Mouse (Mus musculus) stomach, embryonic 16.5 days (tissue): ENCODE measurements at regions not wholly inside any gene's neighbourhood (a gene's known extent, or its start where the extent isn't known, plus 50 kb on each side); places are given as distances from the start of the nearest gene placed in this dataset.
A peak's percentile ranks its signal among the peaks of the same experiment; 100 is the strongest.

Source experiments
- ATAC-seq: fragments of 200-750 bp; cut with Nextera tagmentation; 2 replicates; pipeline ENCODE4 v1.8.0; 2017; ENCODE audit warnings: moderate number of reproducible peaks, moderate TSS enrichment; ENCODE audit not compliant: insufficient read depth, low FRiP score
- H3K27ac ChIP-seq: fragments of 300-500 bp; sonication (generic); 2 replicates; pipeline ENCODE4 v1.5.1; 2014; ENCODE audit warnings: low read length
- H3K27me3 ChIP-seq: fragments of 300-500 bp; sonication (generic); 2 replicates; pipeline ENCODE4 v1.6.1; 2014; ENCODE audit warnings: low read length, control low read depth, mixed read lengths; ENCODE audit not compliant: control insufficient read depth, insufficient read depth
- H3K36me3 ChIP-seq: fragments of 300-500 bp; sonication (generic); 2 replicates; pipeline ENCODE4 v1.6.1; 2014; ENCODE audit warnings: low read length; ENCODE audit not compliant: control insufficient read depth, insufficient read depth
- H3K4me1 ChIP-seq: fragments of 300-500 bp; sonication (generic); 2 replicates; pipeline ENCODE4 v1.6.1; 2014; ENCODE audit warnings: low read length, control low read depth, mixed read lengths; ENCODE audit not compliant: control insufficient read depth, insufficient read depth
- H3K4me2 ChIP-seq: fragments of 300-500 bp; sonication (generic); 2 replicates; pipeline ENCODE4 v1.6.1; 2014; ENCODE audit warnings: low read depth, low read length, mixed read lengths
- H3K4me3 ChIP-seq: fragments of 300-500 bp; sonication (generic); replicated peaks from 2 replicates; pipeline ENCODE4 v1.5.1; 2014; ENCODE audit warnings: mild to moderate bottlenecking, low read length
- H3K9ac ChIP-seq: fragments of 300-500 bp; sonication (generic); 2 replicates; pipeline ENCODE4 v1.6.1; 2014; ENCODE audit warnings: low read length
- H3K9me3 ChIP-seq: fragments of 300-500 bp; sonication (generic); replicated peaks from 2 replicates; pipeline ENCODE4 v1.6.1; 2016; ENCODE audit warnings: low read length, control low read depth; ENCODE audit not compliant: control insufficient read depth
- WGBS: fragments of 180-500 bp; shearing (Covaris S2); extraction: QIAGEN DNeasy Blood & Tissue Kit; methylation state at CpG from one replicate; pipeline ENCODE4 v1.1.7; 2014; 5-methylcytosine and 5-hydroxymethylcytosine counted together

GRCm38 (mm10) chr13:35501351-35502146 is 158.1 kb upstream of the Cdyl start:
- Histone ChIP-seq H3K4me1 (peaks cover 6% of the 10 kb centered on the region; the same call in 1 of the 2 replicates), H3K4me3 (no peak overlapping the region), H3K4me2 (no peak overlapping the region), H3K27ac (peak overlapping the region; percentile 13; the same call in 1 of the 2 replicates), H3K36me3 (no peaks in the 10 kb centered on the region), H3K9me3 (no peaks in the 10 kb centered on the region), H3K9ac (no peak overlapping the region), H3K27me3 (no peaks in the 10 kb centered on the region)
- WGBS: 47% methylated on average over 11 of the region's 11 CpGs
- ATAC-seq: no peak

- Histone ChIP-seq H3K4me1 (peaks cover 6% of the 10 kb centered on the region; the same call in 1 of the 2 replicates), H3K4me3 (no peak overlapping the region), H3K9me3 (no peaks in the 10 kb centered on the region), H3K9ac (no peak overlapping the region), H3K27me3 (no peaks in the 10 kb centered on the region), H3K27ac (no peak overlapping the region), H3K4me2 (no peak overlapping the region), H3K36me3 (no peaks in the 10 kb centered on the region)
- ATAC-seq: no peak
- whole genome bisulfite sequencing: 41% methylated on average over 5 of the region's 5 CpGs
Measured at GRCm38 (mm10) chr13:35502147-35502522, 157.5 kb upstream of the Cdyl start.

DNA sequence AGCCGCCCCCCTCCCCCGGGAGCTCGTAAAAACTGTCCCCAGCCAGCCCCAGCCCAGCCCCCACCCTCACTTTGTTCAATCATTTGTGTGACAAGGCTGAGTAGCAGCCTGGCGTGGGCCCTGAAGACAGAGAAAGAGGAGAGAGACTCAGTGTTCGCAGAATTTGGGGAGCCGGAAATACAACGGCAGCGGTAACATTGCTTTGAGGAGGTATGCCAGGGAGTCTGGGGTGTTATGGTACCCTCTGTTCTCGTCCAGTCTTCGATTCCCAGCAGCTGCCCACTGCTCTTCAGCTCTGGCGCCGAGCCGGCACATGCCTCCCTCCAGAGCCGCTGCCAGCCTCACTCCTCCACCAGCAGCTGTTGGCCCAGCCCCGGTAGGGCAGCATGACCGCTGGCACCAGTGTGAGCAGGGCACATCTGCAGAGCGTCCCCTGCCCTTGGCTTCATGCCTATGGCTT is 156.2 kb upstream of the Cdyl start:
- Histone ChIP-seq H3K4me3 (no peak overlapping the region), H3K4me1 (peaks cover 6% of the 10 kb centered on the region; the same call in 1 of the 2 replicates), H3K27ac (no peak overlapping the region), H3K4me2 (no peak overlapping the region), H3K9ac (no peak overlapping the region), H3K27me3 (no peaks in the 10 kb centered on the region), H3K9me3 (no peaks in the 10 kb centered on the region), H3K36me3 (no peaks in the 10 kb centered on the region)
- ATAC-seq: peak; percentile 50; the same call in 1 of the 2 replicates
- 48% methylated on average over 17 of the region's 17 CpGs for WGBS

GRCm38 (mm10) chr13:35507195-35507594 is 152.4 kb upstream of the Cdyl start:
- H3K4me3 ChIP-seq: no peak overlapping the region
- H3K9me3 ChIP-seq: no peaks in the 10 kb centered on the region
- WGBS: 61% methylated on average over 1 of the region's 1 CpGs
- ATAC-seq: no peak
- no peak overlapping the region for H3K27ac ChIP-seq
- H3K4me1 ChIP-seq: 0 out of 2 replicates have a peak, but pooled peaks cover under 1% of the 10 kb centered on the region
- H3K27me3 ChIP-seq: no peaks in the 10 kb centered on the region
- no peak overlapping the region for H3K9ac ChIP-seq
- H3K4me2 ChIP-seq: no peak overlapping the region
- H3K36me3 ChIP-seq: no peaks in the 10 kb centered on the region

DNA sequence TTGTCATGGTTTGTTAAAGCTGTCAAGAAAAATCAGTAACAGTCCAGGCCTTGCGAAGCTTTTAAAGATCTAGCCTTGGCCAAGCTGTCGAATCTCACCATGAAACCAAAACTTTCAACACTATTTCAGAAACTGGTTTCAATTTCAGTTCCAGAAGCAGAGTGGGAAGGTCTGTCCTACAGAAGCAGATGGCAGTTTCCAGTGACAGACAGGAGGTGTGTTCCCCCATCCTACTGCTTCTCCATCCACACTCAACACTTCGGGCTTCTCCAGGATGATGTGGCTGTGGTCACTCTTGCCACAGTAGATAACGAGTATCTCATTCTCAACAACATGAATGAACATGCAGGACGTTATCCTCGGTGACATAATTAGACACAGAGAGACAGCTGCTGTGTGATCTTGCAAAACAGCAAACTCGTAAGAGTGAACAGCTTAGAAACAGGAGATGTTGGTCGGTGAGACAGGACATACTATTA is 147.6 kb upstream of the Cdyl start:
- Histone ChIP-seq H3K4me1 (no peaks in the 10 kb centered on the region), H3K27me3 (no peaks in the 10 kb centered on the region), H3K36me3 (no peaks in the 10 kb centered on the region), H3K9ac (no peak overlapping the region), H3K27ac (no peak overlapping the region), H3K9me3 (no peaks in the 10 kb centered on the region), H3K4me2 (no peak overlapping the region), H3K4me3 (no peak overlapping the region)
- ATAC-seq: no peak
- WGBS: 88% methylated on average over 8 of the region's 8 CpGs

DNA sequence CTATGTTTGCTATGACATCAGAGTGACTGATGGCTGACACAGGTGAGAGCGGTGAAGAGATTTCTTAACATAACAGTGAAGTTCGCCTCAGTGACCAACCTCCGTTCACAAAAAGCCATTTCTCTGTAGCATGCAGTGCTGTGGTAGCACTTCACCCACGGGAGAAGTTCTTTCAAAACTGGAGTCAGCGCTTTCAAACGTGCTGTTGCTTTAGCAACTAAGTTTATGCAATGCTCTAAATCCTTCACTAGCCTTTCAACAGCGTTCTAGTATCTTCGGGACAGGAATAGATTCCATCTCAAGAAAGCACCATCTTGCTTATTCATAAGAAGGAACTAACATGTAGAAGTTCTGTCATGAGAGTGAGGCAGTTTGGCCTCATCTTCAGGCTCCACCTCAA is 146.5 kb upstream of the Cdyl start:
- Histone ChIP-seq H3K27ac (no peak overlapping the region), H3K9me3 (no peaks in the 10 kb centered on the region), H3K4me2 (no peak overlapping the region), H3K36me3 (no peaks in the 10 kb centered on the region), H3K4me3 (no peak overlapping the region), H3K4me1 (no peaks in the 10 kb centered on the region), H3K9ac (no peak overlapping the region), H3K27me3 (no peaks in the 10 kb centered on the region)
- 82% methylated on average over 8 of the region's 8 CpGs for WGBS
- no peak for ATAC-seq

DNA sequence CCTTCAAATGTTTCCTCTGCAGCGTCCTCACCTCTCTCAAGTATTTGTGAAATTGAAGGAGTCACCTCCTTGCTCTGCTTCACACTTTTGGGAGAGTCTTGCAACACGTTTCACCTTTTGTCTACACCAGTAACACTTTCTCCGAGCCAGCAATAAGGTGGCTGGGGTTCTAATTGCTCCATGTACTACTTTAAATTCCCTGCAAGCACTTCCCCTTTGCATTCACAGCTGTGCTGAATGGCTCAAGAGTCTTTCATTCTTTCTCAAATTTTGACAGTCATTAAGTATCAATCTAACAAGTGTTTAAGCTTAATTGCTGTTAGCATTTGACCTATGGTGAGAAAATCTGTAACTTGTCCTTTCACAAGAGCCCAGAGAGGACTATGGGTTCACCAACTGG is 144.3 kb upstream of the Cdyl start:
- H3K27me3 ChIP-seq: no peaks in the 10 kb centered on the region
- H3K4me3 ChIP-seq: no peak overlapping the region
- no peaks in the 10 kb centered on the region for H3K9me3 ChIP-seq
- ATAC-seq: no peak
- no peak overlapping the region for H3K27ac ChIP-seq
- no peaks in the 10 kb centered on the region for H3K36me3 ChIP-seq
- H3K4me1 ChIP-seq: no peaks in the 10 kb centered on the region
- no peak overlapping the region for H3K9ac ChIP-seq
- 54% methylated on average over 3 of the region's 3 CpGs for WGBS
- no peak overlapping the region for H3K4me2 ChIP-seq

- whole genome bisulfite sequencing: 72% methylated on average over 3 of the region's 3 CpGs
- H3K4me1 ChIP-seq: no peaks in the 10 kb centered on the region
- H3K9ac ChIP-seq: no peak overlapping the region
- H3K27me3 ChIP-seq: no peaks in the 10 kb centered on the region
- no peak overlapping the region for H3K4me3 ChIP-seq
- H3K9me3 ChIP-seq: no peaks in the 10 kb centered on the region
- ATAC-seq: no peak
- no peak overlapping the region for H3K27ac ChIP-seq
- no peak overlapping the region for H3K4me2 ChIP-seq
- no peaks in the 10 kb centered on the region for H3K36me3 ChIP-seq
Measured at GRCm38 (mm10) chr13:35517692-35518091, 141.9 kb upstream of the Cdyl start.

DNA sequence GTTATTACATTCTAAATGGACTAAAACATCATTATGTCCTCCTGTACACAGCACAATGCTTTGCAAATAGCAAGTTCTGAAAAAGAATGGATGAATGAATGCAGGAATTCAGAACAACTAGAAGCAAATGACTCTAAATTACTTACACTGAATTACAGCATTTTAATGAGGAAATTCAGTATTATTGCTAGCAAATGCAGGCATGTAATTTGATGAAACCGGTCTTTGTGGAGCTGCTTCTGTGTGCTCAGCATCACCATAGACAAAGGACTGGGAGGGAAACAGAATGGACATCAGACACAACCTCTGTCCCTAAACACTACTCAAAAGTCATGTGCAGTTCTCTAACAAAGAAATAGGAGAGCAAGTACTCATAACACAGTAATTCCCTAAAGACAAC is 137.4 kb upstream of the Cdyl start:
- no peak overlapping the region for H3K27ac ChIP-seq
- H3K4me2 ChIP-seq: no peak overlapping the region
- 94% methylated on average over 1 of the region's 1 CpGs for WGBS
- H3K36me3 ChIP-seq: no peaks in the 10 kb centered on the region
- H3K9me3 ChIP-seq: no peaks in the 10 kb centered on the region
- no peaks in the 10 kb centered on the region for H3K27me3 ChIP-seq
- H3K4me1 ChIP-seq: no peaks in the 10 kb centered on the region
- H3K9ac ChIP-seq: no peak overlapping the region
- no peak overlapping the region for H3K4me3 ChIP-seq
- no peak for ATAC-seq
